Mouse (Mus musculus) liver, embryonic 16.5 days (tissue): Measurements from ENCODE around the gene Acot12. TPM values are rescaled to one million over a fixed set of nuclear protein-coding genes. Genes with fewer than 3 reads are reported as not detected.
A peak's percentile ranks its signal among the peaks of the same experiment; 100 is the strongest.

Experiments used
- ATAC-seq: fragments of 200-750 bp; cut with Nextera tagmentation; 2 replicates; pipeline ENCODE4 v1.8.0; 2017; ENCODE audit warnings: low read depth, mild to moderate bottlenecking, moderate number of reproducible peaks, moderate library complexity
- H3K27ac ChIP-seq: fragments of 300-500 bp; sonication (generic); 2 replicates; pipeline ENCODE4 v1.5.1; 2014; ENCODE audit warnings: mild to moderate bottlenecking, low read length
- H3K27me3 ChIP-seq: fragments of 300-500 bp; sonication (generic); 2 replicates; pipeline ENCODE4 v1.6.1; 2014; ENCODE audit warnings: low read depth, low read length, mixed read lengths; ENCODE audit not compliant: control insufficient read depth, insufficient read depth
- H3K36me3 ChIP-seq: fragments of 300-500 bp; sonication (generic); 2 replicates; pipeline ENCODE4 v1.6.1; 2014; ENCODE audit warnings: mild to moderate bottlenecking; ENCODE audit not compliant: control insufficient read depth, insufficient read depth
- H3K4me1 ChIP-seq: fragments of 300-500 bp; sonication (generic); 2 replicates; pipeline ENCODE4 v1.6.1; 2014; ENCODE audit warnings: low read depth, low read length, mixed read lengths; ENCODE audit not compliant: control insufficient read depth
- H3K4me2 ChIP-seq: fragments of 300-500 bp; sonication (generic); 2 replicates; pipeline ENCODE4 v1.6.1; 2014; ENCODE audit warnings: low read depth, low read length, mixed read lengths
- H3K4me3 ChIP-seq: fragments of 300-500 bp; sonication (generic); 2 replicates; pipeline ENCODE4 v1.5.1; 2014; ENCODE audit warnings: low read depth, mild to moderate bottlenecking, low read length
- H3K9ac ChIP-seq: fragments of 300-500 bp; sonication (generic); 2 replicates; pipeline ENCODE4 v1.6.1; 2014; ENCODE audit warnings: low read depth, low read length
- H3K9me3 ChIP-seq: fragments of 300-500 bp; sonication (generic); replicated peaks from 2 replicates; pipeline ENCODE4 v1.6.1; 2016; ENCODE audit warnings: low read length; ENCODE audit not compliant: control insufficient read depth
- WGBS: fragments of 180-500 bp; shearing (Covaris S2); extraction: QIAGEN DNeasy Blood & Tissue Kit; methylation state at CpG from one replicate; pipeline ENCODE4 v1.1.7; 2014; ENCODE audit not compliant: insufficient replicate concordance; 5-methylcytosine and 5-hydroxymethylcytosine counted together
- polyA plus RNA-seq: library from polyadenylated mRNA; unstranded; fragments of >200 nt; fragmentation: Nextera tagmentation; extraction: Ambion mirVana; gene quantifications from 2 replicates; pipeline ENCODE4 v1.2.1, GENCODE M21; 2015

The Acot12 gene
- polyA plus RNA-seq, 1 experiment from 2014 or later = 7.4 TPM

DNA sequence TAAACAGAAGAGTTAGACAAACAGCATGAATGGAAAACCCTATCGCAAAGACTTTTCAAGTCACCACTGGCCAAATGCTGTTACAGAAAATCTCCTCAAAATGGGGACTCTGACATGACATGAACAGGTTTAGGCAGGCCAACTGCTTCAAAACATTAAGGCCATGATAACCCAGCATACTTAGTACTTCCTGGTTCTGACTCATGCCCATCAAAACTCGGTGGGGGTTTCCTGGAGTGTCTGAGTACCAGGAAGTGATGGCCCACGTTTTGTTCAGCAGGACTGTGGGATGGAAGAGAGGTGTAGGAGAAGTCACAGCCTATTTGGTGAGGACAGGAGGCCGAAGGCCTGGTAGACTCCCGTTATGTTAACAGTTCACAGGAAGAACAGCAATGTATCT lies 60.4 kb downstream of the Acot12 start:
- Histone ChIP-seq H3K36me3 (peaks cover 19% of the 10 kb centered on the region), H3K9ac (no peak overlapping the region), H3K4me2 (no peak overlapping the region), H3K27ac (no peak overlapping the region), H3K4me1 (peaks cover 4% of the 10 kb centered on the region), H3K27me3 (no peaks in the 10 kb centered on the region), H3K9me3 (no peaks in the 10 kb centered on the region), H3K4me3 (no peak overlapping the region)
- ATAC-seq = no peak
- WGBS = 53% methylated on average over 5 of the region's 5 CpGs

DNA sequence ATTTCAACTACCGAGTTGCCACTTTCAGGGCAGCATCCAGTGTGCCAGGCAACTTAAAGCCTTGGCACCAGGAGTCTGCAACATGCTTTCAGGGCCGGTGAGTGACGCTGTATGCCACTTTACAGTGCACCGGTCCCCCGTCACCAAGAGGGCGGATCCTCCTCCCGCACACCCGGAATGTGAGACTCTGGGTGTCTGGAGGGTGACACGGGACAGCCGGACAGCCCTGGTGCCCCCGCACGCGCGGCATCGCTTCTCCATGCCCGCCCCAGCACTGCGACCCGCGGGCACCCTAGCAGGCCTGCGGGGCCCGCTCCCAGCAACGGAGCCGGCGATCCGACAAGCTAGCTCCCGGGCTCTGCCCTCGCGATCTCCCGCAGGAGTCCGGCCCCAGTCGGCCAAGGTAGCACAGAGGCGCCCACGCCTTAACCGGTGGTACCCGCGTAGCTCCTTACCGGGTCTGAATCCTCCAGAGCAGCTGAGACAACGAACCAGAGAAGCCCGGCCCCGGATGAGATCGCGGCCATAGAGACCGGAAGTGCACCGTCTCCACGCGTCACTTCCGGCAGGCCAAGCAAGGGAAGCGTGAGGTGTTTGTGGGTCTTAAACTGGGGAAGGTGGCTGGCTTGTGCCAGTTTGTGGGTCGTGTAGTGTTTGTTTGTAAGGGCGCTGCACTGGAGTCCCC lies 66.0 kb downstream of the Acot12 start, which contains the start of gene Zcchc9:
Zcchc9 (minus strand) TSS at position 551 of the 685 bp plus-strand sequence.
- Histone ChIP-seq H3K36me3 (peaks cover 8% of the 10 kb centered on the region), H3K4me3 (peak within 1 kb of the TSS; percentile 98), H3K4me1 (peaks cover 8% of the 10 kb centered on the region), H3K9me3 (no peaks in the 10 kb centered on the region), H3K27me3 (no peaks in the 10 kb centered on the region), H3K27ac (peak within 1 kb of the TSS; percentile 91), H3K9ac (peak within 1 kb of the TSS; percentile 96), H3K4me2 (peak within 1 kb of the TSS; percentile 77)
- ATAC-seq = peak; percentile 95
- WGBS = 0% methylated on average over 50 of the region's 50 CpGs

DNA sequence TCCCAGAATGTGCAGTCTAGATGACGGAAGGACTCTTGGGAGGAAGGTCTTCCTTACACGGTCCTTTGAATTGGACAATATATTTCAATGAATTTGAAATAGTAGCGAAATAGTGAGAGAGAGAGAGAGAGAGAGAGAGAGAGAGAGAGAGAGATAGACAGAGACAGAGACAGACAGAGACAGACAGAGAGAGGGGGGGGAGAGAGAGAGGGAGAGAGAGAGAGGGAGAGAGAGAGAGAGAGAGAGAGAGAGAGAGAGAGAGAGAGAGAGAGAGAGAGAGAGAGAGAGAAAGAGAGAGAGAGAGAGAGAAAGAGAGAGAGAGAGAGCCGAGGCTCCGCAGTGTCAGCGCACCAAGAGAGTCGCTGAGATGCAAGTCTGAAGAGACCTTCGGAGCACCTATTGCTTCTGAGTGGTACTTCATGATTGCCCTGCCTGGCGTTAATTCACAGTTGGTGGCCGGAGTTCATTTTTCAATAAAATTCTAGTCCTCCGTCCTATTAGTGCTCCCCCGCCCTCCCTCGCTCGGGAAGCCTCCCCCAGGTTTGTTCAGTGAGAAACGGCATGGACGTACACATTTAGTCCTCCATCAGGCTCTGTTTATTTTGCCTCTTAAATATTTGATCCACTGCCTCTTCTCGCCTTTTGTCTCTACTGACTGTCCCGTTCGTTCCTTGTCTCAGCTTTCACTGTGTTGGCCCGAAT lies 66.7 kb downstream of the Acot12 start:
- 22% methylated on average over 20 of the region's 20 CpGs for WGBS
- no peaks in the 10 kb centered on the region for H3K9me3 ChIP-seq
- H3K27me3 ChIP-seq = no peaks in the 10 kb centered on the region
- H3K4me3 ChIP-seq = peak overlapping the region; percentile 98
- H3K9ac ChIP-seq = peak overlapping the region; percentile 96
- H3K4me1 ChIP-seq = peaks cover 8% of the 10 kb centered on the region
- ATAC-seq = no peak
- H3K4me2 ChIP-seq = peak overlapping the region; percentile 77
- peak overlapping the region; percentile 91 for H3K27ac ChIP-seq
- H3K36me3 ChIP-seq = peaks cover 8% of the 10 kb centered on the region

DNA sequence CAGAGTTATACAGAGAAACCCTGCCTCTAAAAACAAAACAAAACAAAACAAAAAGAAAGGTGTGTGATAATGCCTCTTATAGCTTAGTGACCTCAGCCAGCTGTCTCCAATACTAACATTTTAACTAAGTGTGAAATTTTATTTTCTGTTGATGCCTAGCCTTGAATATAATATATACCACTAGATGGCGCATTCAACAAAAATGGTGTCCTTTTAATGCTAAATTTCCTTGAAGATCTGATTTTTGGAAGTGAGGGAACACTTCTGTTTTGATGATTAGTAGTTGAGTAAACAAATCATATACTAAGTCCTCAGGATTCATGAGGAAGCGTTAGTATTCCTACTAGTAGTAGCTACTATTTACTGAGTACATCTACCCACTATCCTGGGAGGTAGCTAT lies 68.2 kb downstream of the Acot12 start:
- no peak overlapping the region for H3K9ac ChIP-seq
- peaks cover 4% of the 10 kb centered on the region for H3K36me3 ChIP-seq
- H3K4me1 ChIP-seq = peaks cover 8% of the 10 kb centered on the region
- 27% methylated on average over 2 of the region's 2 CpGs for WGBS
- no peak overlapping the region for H3K27ac ChIP-seq
- ATAC-seq = no peak
- no peaks in the 10 kb centered on the region for H3K27me3 ChIP-seq
- H3K9me3 ChIP-seq = no peaks in the 10 kb centered on the region
- no peak overlapping the region for H3K4me2 ChIP-seq
- H3K4me3 ChIP-seq = no peak overlapping the region

DNA sequence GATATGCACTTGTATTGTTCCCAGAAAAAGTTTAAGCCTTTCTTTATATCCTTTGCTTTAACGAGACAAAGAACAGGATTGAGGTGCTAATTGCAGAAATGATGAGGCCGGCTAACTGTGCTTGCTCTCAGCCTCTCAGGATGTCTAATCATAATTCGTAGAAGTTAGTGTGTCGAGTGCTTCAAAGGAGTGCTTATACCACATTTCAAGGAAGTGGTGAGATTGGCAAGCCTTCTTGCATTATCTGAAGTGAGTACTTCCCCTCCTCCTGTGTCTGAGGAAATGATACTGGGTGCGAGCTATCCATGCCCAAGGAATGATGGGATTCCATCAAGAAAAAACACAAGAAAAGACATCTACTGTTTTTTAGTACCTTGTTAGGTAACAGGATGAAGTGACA lies 73.4 kb downstream of the Acot12 start:
- no peak overlapping the region for H3K4me3 ChIP-seq
- H3K4me1 ChIP-seq = no peaks in the 10 kb centered on the region
- H3K4me2 ChIP-seq = no peak overlapping the region
- no peaks in the 10 kb centered on the region for H3K9me3 ChIP-seq
- 53% methylated on average over 5 of the region's 5 CpGs for WGBS
- no peaks in the 10 kb centered on the region for H3K36me3 ChIP-seq
- H3K27ac ChIP-seq = no peak overlapping the region
- no peaks in the 10 kb centered on the region for H3K27me3 ChIP-seq
- H3K9ac ChIP-seq = no peak overlapping the region
- no peak for ATAC-seq

DNA sequence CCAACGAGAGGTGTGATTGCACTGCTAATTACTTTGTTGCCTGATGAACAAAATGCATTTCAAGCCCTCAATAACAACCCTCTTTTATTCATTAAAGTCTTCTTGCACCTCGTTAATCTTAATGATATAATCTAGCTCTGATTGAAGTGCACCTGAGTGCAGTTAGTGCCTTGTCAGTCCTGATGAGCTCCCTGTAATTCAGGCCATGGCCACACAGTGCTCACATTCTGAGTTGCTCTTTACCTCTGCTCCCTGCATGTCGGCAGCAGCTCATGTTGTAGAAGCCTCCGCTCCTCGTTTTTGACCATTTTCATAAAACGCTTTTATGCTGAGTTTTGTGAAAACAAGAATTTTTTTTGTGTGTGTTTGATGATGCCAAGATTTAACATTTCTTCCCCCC lies 82.4 kb downstream of the Acot12 start:
- H3K4me2 ChIP-seq = no peak overlapping the region
- no peaks in the 10 kb centered on the region for H3K4me1 ChIP-seq
- 66% methylated on average over 6 of the region's 6 CpGs for WGBS
- H3K9me3 ChIP-seq = no peaks in the 10 kb centered on the region
- no peaks in the 10 kb centered on the region for H3K27me3 ChIP-seq
- no peak overlapping the region for H3K9ac ChIP-seq
- H3K36me3 ChIP-seq = no peaks in the 10 kb centered on the region
- no peak overlapping the region for H3K27ac ChIP-seq
- H3K4me3 ChIP-seq = no peak overlapping the region
- ATAC-seq = no peak

DNA sequence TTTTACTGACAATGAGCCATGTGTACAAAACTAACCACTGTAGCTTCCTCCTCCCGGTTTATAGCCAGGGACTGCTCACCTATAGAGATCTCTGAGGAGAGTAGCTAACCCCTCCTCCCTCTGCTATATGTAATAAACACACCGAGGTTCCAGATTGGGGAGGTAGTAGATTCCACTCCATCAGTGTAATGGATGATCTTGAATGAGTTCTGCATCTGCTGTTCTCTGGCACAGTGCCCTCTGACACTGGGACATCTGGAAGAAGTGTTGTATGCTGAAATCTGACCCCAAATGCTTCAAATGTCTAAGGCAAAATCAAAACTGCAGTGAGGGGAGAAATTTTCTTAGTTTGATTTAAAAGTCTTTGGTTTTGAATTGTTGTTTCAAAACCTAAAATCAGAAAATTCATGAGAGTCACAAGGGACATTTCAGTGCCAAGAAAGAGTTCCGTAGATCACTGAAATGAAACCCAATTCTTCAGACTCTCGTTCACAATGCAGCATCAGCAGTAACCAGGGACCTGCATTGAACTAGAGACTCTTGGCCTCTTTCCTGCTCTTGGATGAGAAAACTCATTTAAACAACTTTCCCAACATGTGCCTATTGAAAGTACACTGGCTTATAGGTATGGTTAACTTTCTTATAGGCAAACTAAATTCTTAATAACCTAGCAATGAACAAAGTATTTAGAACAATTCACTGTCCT lies 83.7 kb downstream of the Acot12 start:
- H3K27me3 ChIP-seq = no peaks in the 10 kb centered on the region
- H3K27ac ChIP-seq = no peak overlapping the region
- no peaks in the 10 kb centered on the region for H3K9me3 ChIP-seq
- no peak overlapping the region for H3K9ac ChIP-seq
- no peak overlapping the region for H3K4me3 ChIP-seq
- no peaks in the 10 kb centered on the region for H3K4me1 ChIP-seq
- no peak for ATAC-seq
- no peak overlapping the region for H3K4me2 ChIP-seq
- no peaks in the 10 kb centered on the region for H3K36me3 ChIP-seq
- 59% methylated on average over 4 of the region's 4 CpGs for WGBS

DNA sequence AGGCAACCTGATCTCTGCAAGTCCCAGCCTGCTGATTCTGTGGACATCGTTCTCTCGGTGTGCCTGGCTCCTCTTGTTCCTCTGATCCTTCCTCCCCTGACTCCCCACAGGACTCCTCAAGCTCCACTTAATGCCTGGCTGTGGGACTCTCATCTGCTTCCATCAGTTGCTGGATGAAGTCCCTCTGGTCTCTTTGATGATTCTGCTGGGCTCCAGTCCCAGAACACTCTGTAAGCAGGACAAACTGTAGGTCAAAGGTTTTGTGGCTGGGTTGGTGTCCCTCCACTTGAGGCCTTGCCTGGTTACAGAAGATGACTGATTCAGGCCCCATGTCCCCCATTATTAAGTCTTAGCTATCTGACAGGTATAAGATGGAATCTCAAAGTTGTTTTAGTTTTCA lies 84.8 kb downstream of the Acot12 start:
- Histone ChIP-seq H3K9me3 (no peaks in the 10 kb centered on the region), H3K27me3 (no peaks in the 10 kb centered on the region), H3K4me3 (no peak overlapping the region), H3K4me1 (no peaks in the 10 kb centered on the region), H3K4me2 (no peak overlapping the region), H3K27ac (no peak overlapping the region), H3K9ac (no peak overlapping the region), H3K36me3 (no peaks in the 10 kb centered on the region)
- ATAC-seq = no peak
- 77% methylated on average over 2 of the region's 2 CpGs for WGBS

DNA sequence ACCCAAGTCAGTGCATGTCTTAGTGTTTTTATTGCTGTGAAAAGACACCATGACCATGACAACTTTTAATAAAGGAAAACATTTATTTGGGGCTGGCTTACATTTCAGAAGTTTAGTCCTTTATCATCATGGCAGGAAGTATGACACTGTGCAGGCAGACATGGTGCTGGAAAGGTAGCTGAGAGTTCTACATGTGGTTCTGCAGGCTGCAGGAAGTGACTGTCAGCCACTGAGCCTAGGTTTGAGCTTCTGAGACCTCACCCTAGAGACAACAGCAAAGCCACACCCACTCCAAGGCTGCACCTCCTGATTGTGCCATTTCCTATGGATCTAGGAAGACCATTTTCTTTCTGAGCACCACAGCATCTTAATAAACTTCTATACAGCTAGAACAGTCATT lies 86.6 kb downstream of the Acot12 start:
- H3K27ac ChIP-seq = no peak overlapping the region
- no peaks in the 10 kb centered on the region for H3K27me3 ChIP-seq
- H3K4me3 ChIP-seq = no peak overlapping the region
- no peaks in the 10 kb centered on the region for H3K4me1 ChIP-seq
- no peaks in the 10 kb centered on the region for H3K9me3 ChIP-seq
- ATAC-seq = no peak
- H3K9ac ChIP-seq = no peak overlapping the region
- H3K4me2 ChIP-seq = no peak overlapping the region
- H3K36me3 ChIP-seq = no peaks in the 10 kb centered on the region
